ENCODE assay signal across 7 mouse cellular contexts in genomic region chr16:18876442-18877308, GRCm38 (mm10). TPM values are rescaled to one million over a fixed set of nuclear protein-coding genes. Genes with fewer than 3 reads are reported as not detected.
A peak's percentile ranks its signal among the peaks of the same experiment; 100 is the strongest.
DNase-seq lines count a peak whose midpoint lies in the region; ATAC-seq lines count a peak whose summit lies in the region.

Gene Mrpl40 (minus strand): TSS chr16:18876862.
Gene Hira (plus strand): TSS chr16:18877037.

- H3K4me1 ChIP-seq in intestine, embryonic 15.5 days (replicated peaks), result no peaks in the 10 kb centered on the region
- H3K4me1 ChIP-seq in midbrain, embryonic 10.5 days, result peaks cover 10% of the 10 kb centered on the region

- H3K4me2 ChIP-seq in intestine, embryonic 15.5 days (replicated peaks), result peak within 1 kb of the TSS; percentile 85

- peak within 1 kb of the TSS; percentile 96 for H3K27ac ChIP-seq in intestine, embryonic 15.5 days
- peak within 1 kb of the TSS; percentile 97 for H3K27ac ChIP-seq in midbrain, embryonic 10.5 days (replicated peaks)

- intact Hi-C loops in gastrocnemius, postnatal 36 days (cut with DNase I), result no loop called here
- intact Hi-C loops in left cerebral cortex, postnatal 25 days (cut with DNase I), result loop anchor here (2.0 to 5.0 kb wide), 2 partner anchors 40 to 64 kb away; partner anchors contain the start of genes 2510002D24Rik, Cdc45, Gm28539 and Ufd1

- no peaks in the 10 kb centered on the region for H3K9me3 ChIP-seq in intestine, embryonic 15.5 days
- H3K9me3 ChIP-seq in midbrain, embryonic 10.5 days (replicated peaks), result no peaks in the 10 kb centered on the region

- peak; percentile 93 to 94 for DNase-seq in adrenal gland, adult 18-20 months (ENCODE audit: low spot score in 2 of 2)
- peak; percentile 95 for DNase-seq in embryo, embryonic 11 days
- DNase-seq in gastrocnemius, postnatal 36 days, result peak; percentile 93 to 94
- DNase-seq in left cerebral cortex, postnatal 25 days (ENCODE audit: low spot score in 2 of 2), result peak; percentile 94 to 95
- DNase-seq in midbrain, embryonic 10.5 days (ENCODE audit: low spot score), result peak; percentile 94
- DNase-seq in right cerebral cortex, postnatal 4 days, result peak; percentile 88

- ATAC-seq in intestine, embryonic 15.5 days, result peak; percentile 95

- under 1% methylated on average over 92 of the region's 93 CpGs for WGBS in intestine, embryonic 15.5 days
- under 1% methylated on average over 93 of the region's 93 CpGs for WGBS in midbrain, embryonic 10.5 days

- H3K9ac ChIP-seq in intestine, embryonic 15.5 days, result peak within 1 kb of the TSS; percentile 87

- H3K4me3 ChIP-seq in intestine, embryonic 15.5 days (replicated peaks), result peak within 1 kb of the TSS; percentile 98
- peak within 1 kb of the TSS; percentile 97 for H3K4me3 ChIP-seq in midbrain, embryonic 10.5 days

- H3K27me3 ChIP-seq in intestine, embryonic 15.5 days (replicated peaks), result no peaks in the 10 kb centered on the region
- H3K27me3 ChIP-seq in midbrain, embryonic 10.5 days (ENCODE audit: low read depth, poor library complexity, severe bottlenecking), result no peaks in the 10 kb centered on the region

- peaks cover 15% of the 10 kb centered on the region for H3K36me3 ChIP-seq in intestine, embryonic 15.5 days
- peaks cover 63% of the 10 kb centered on the region for H3K36me3 ChIP-seq in midbrain, embryonic 10.5 days

RNA-seq across cellular contexts. Expression of gene Mrpl40, which starts in this region (rescaled TPM):
- total RNA-seq in adrenal gland, adult 18-20 months (2021), result 10 to 100 TPM; 50.2 to 50.4 TPM
- total RNA-seq in gastrocnemius, postnatal 36 days (2021), result 10 to 100 TPM; 42.7 to 43.1 TPM
- 97.9 and 98.4 TPM in 2 replicates for polyA plus RNA-seq in intestine, embryonic 15.5 days (2015; fragmentation: Nextera tagmentation; extraction: Ambion mirVana)
- 10 to 100 TPM; 37.9 to 38.9 TPM for total RNA-seq in left cerebral cortex, postnatal 25 days (2021)
- polyA plus RNA-seq in midbrain, embryonic 10.5 days (2016; fragmentation: Nextera tagmentation; extraction: Ambion mirVana), result 126 and 136 TPM in 2 replicates

RNA-seq across cellular contexts. Expression of gene Hira, which starts in this region (rescaled TPM):
- 10 to 100 TPM; 29.4 to 32.3 TPM for total RNA-seq in adrenal gland, adult 18-20 months (2021)
- 10 to 100 TPM; 21.4 to 23.0 TPM for total RNA-seq in gastrocnemius, postnatal 36 days (2021)
- 12.3 and 12.4 TPM in 2 replicates for polyA plus RNA-seq in intestine, embryonic 15.5 days (2015; fragmentation: Nextera tagmentation; extraction: Ambion mirVana)
- total RNA-seq in left cerebral cortex, postnatal 25 days (2021), result 10 to 100 TPM; 74.3 to 84.6 TPM
- 21.2 and 24.8 TPM in 2 replicates for polyA plus RNA-seq in midbrain, embryonic 10.5 days (2016; fragmentation: Nextera tagmentation; extraction: Ambion mirVana)

Comparison
In these comparisons a context has a peak if more than half of its experiments do, and no peak if none do; other contexts are left out.
1. Peak in every context shown above with its lines: DNase-seq, ATAC-seq, H3K4me3 ChIP-seq and H3K27ac ChIP-seq.